Mouse (Mus musculus): ENCODE results near the gene Scly.

Scly gene

DNA sequence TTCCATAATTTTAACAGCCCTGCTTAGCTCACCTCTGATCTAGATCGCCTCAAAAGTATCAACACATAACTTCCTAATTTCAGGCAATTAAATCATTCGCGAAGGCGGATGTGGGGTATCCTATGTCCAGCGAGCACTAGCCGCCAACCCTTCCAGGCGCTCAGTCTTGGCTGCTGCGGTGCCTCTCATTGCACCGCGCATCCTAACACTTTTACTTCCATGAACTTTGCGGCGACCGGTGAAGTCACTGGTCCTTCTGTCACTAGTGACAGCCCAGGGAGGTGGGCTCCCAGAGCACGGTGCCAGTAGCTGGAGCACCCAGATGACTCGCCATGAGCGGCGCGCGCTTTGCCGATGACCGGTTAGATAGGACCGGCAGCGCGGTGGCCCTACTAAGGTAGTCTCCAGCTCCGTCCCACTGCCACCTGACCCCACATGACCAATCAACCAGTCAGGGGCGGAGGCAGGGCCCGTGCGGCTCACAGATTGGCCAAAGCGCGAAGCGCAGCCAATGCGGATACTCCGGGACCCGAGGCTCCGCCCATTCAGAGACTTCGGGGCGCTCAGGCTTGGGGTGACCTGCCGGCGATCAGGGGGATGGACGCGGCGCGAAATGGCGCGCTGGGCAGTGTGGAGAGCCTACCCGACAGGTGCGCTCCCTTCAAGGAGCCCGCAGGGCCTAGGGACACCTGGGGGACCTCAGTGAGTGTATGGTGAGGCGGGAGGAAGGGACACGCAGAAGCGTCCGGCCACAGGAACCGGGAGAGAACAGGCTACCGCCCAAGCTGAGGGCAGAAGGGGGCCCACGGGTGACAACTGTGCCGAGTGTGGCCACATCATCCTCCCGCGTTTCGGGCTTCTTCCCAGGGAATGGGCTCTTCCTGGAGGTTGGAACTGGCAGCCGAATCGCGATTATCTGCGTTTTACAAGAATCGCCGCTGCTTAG lies at the start of gene Scly:
TSS of gene Scly (plus strand) at position 540 of the 946 bp plus-strand sequence.
- DNase-seq (ENCODE audit: low spot score) = peak; percentile 92

GRCm38 (mm10) chr1:91248970-91249369 lies 49.2 kb upstream of the Scly start:
- no peak for DNase-seq (ENCODE audit: low spot score)

DNA sequence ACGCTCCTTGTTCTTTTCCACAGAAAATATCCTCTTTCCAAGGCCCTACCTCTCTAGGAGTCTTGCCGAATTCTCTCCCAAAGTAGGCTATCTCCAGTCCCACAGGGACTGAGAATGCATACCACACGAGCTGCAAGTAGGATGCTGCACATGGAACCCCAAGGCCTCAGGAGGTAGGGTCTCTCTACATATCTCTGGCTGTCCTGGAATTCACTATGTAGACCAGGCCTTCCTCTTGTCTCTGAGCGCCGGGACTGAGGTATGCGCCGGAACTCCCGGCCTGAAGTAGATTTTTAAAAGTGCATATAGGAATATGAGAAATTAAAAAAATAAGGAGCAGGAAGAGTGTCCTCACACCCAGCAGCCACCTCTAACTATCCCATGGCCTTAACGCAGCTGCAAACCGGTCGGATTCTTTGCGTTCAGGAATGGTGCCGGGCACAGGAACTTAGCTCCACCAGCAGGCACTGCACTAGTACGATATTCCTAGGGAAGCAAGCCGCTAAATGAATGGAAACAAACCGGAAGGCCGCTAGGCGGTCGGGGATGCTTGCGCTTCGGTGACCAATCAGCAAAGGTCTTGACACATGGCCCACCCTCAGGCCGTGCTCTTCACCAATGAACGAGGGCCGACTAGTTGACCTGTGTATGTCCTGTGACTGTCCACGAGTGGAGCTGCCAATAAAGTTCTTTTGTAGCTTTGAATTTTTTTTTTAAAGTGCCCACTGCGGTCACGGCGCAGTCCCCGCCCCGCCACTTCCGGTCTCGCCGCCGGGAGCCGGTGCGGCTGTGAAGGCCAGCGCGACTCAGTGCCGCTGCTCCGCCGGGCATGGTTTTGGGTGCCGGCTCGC lies 48.3 kb upstream of the Scly start, which contains the start of gene Ube2f:
TSS of gene Ube2f (plus strand) at position 741 of the 851 bp plus-strand sequence.
- peak; percentile 98 for DNase-seq (ENCODE audit: low spot score)

DNA sequence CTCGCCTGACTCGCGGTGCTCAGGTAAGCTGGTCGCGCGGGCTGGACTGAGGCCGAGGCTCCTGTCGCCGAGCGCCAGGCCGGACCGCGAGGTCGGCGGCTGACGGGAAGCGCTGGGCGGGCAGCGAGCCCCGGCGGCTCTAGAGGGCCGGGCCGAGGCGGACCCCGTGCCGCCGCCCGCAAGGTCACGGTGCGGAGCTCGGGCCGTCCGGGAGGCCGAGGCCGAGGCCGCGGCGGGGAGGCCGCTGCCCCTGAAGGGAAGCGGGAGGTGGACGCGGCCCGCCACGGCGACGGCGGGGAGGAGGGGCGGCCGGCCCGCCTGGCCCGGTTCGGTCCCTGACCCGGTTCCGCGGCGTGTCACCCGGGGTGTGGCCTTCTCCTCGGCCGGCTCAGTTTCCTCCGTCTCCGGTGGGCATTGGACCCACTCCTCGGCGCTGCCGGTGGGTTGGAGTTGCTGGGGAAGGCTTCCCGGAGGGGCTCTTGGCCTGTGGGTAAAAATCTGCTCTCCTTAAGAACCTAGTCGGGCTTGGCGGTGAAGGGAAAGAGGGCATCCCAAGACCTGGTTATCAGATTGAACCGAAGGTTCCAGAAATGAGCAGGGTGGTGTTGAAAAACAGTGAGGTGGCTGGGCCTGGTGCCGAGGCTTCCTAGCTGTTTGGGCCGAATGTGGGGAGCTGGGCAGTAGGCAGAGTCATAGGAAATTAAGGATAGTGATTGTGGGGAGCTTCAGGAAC lies 47.6 kb upstream of the Scly start:
- no peak for DNase-seq (ENCODE audit: low spot score)

DNA sequence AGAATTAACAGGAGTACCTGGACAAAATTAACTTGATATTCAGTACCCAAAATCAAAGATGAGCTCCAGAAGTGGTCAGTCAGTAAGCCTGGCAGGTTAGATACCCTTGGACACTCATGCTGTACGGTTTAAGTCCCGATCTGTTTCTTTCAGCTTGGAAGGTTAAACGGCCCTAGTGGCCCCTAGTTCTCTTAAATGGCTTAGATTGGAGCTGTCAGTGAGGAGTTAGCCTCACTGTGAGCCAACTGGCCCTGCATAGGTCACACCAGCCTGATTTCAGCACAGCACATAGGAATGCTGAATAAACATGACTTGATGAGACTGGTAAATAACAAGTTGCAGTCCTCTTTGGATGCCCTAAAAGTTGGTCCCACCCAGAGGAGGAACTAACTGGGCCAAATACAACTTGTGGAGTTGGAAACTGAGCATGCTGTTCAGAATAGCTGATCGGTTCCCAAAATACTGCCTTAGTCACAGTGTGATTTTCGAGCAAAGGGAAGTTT lies 46.9 kb upstream of the Scly start:
- DNase-seq (ENCODE audit: low spot score) = no peak

GRCm38 (mm10) chr1:91251927-91252326 lies 46.2 kb upstream of the Scly start:
- DNase-seq (ENCODE audit: low spot score) = no peak

GRCm38 (mm10) chr1:91257918-91258317 lies 40.2 kb upstream of the Scly start:
- no peak for DNase-seq (ENCODE audit: low spot score)

DNA sequence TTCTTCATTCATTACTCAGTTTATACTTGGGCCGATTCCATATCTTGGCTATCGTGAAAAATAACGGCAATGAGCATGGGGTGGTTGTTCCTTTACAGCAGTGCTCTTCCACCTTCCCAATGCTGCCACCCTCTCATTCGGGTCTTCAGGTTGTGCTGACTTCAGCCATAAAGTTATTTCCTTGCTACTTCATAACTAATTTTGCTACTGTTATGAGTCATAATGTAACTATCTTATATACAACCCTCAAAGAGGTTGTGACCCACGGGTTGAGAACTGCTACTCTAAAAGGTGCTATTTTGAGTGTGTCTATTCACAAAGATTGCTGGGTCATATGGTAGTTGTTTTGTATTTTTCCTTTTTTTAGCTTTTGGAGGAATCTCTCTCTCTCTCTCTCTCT lies 38.3 kb upstream of the Scly start:
- DNase-seq (ENCODE audit: low spot score) = no peak

DNA sequence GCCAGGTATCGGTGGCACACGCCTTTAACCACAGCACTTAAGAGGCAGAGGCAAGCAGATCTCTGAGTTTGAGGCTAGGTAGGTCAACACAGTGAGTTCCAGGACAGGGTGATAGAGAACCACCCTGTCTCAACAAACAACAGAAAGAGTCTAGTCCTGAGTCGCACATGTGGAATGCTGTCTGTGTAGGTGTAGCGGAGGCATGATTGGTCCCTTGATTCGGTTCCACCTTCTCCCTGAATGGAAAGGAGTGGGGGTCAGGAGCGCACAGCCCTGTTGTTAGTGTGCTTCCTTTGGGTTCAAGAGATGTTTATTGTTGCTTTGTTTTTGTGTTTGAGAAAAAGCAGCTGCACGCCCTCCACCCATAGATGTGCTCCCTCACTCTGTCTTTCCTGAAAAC lies 35.6 kb upstream of the Scly start:
- no peak for DNase-seq (ENCODE audit: low spot score)

DNA sequence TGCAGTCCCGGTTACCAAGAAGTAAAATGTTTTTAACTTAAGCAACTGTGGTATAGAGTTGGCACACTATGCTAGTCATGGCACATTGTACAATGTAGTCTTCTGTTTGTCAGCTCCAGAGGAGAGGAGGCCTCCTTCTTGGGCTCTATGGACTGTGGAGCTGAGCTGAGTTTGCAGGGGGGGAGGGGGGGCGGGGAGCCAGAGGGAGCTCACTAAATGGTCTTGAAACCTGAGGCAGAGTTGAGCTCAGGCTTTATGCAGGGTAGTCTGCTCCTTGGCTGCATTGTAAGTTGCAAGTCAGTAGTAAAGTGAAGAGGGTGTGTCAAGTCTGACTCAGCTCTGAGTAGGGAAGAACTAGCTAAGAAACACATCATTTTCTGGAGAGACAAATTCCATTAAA lies 25.9 kb upstream of the Scly start:
- no peak for DNase-seq (ENCODE audit: low spot score)

- DNase-seq (ENCODE audit: low spot score) = no peak
Observed at GRCm38 (mm10) chr1:91276581-91276980, 21.6 kb upstream of the Scly start.

DNA sequence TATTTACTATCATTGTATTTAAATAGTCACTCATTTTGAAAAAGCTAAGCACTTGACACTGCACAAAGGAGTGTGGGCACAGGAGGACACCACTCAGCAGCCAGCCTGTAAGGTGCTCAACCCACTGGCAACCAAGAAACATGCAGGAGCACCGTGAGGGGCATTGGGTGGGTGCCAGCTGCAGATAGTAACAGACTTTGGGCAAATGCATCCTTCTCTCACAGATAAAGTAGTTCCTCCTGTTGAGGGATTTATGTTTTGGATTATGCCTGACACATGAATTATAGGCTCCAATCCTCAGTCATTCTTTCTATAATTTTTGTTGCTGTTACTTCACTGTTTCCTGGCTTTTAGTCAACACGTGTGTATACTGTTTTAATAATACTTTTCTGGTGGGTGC lies 20.7 kb upstream of the Scly start:
- no peak for DNase-seq (ENCODE audit: low spot score)

DNA sequence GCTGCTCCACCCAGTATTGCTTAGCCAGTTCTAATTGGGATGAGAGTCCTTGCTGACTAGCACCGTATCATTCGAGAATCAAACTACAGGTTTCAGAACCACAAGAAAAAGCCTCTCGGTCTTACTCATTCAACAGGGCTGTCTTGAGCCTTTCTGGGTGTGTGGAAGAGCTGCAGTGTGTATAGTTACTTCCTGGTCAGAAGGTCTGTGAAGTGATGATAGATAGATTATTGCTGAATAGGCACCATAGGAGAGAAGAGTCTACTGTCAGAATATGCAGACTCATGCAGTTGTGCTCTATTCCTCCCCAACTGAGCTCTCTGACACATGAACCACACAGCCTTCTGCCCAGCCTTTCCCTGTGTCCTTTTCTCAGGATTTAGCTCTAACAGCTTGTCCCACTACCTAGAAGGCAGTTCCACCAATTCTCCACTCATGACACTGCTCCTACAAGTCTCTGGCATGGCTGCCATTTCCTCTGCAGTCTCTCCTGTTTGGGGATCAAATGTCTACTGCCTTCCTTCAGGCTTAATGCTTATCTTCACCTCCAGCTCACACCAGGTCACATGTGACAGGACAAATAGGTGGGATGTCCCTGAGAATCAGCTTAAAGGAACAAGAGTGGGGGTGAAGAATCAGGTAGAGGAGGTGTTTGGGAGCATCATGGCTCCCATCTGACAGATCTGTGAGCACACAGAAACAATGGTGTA lies 19.6 kb upstream of the Scly start:
- no peak for DNase-seq (ENCODE audit: low spot score)

GRCm38 (mm10) chr1:91279126-91279525 lies 19.0 kb upstream of the Scly start:
- no peak for DNase-seq (ENCODE audit: low spot score)

DNA sequence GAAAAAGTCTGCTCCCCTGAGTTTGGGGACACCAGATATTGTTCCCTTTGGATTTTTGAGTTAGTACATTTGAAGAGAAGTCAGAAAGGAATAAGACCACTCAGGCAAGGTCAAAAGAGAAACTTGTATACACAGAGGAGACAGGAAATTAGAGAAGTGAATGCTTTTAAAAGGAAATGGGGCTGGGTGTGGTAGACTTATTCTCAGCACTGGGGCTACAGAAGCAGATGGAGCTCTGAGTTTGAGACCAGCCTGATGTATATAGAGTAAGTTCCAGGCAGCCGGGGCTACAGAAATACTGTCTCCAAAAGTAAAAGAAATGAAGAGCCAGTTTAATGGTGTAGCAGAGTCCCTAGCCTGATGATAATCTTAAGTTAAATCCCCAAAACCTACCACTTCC lies 15.6 kb upstream of the Scly start:
- no peak for DNase-seq (ENCODE audit: low spot score)

- no peak for DNase-seq (ENCODE audit: low spot score)
Observed at GRCm38 (mm10) chr1:91289375-91289774, 8.8 kb upstream of the Scly start.

- DNase-seq (ENCODE audit: low spot score) = no peak
Observed at GRCm38 (mm10) chr1:91292101-91292825, 5.9 kb upstream of the Scly start.

DNA sequence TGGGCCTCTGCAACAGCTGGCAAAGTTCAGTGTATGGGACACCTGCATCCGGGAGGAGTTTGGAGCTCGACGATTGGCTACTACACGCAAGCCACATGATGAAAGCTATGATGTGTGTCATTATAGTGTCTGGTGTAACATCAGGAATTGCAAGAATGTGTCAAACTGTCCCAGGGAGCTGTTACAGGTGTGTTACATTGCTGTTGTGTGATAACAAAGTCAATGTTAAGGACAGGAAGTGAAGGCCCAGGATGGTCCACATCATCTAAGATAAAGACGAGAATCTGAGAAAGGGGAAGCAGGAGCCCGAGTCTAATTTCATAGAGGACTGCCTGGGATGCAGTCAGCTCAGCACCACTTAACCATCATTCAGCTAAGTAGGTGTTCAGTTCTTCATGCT lies 2.6 kb upstream of the Scly start:
- DNase-seq (ENCODE audit: low spot score) = no peak

DNA sequence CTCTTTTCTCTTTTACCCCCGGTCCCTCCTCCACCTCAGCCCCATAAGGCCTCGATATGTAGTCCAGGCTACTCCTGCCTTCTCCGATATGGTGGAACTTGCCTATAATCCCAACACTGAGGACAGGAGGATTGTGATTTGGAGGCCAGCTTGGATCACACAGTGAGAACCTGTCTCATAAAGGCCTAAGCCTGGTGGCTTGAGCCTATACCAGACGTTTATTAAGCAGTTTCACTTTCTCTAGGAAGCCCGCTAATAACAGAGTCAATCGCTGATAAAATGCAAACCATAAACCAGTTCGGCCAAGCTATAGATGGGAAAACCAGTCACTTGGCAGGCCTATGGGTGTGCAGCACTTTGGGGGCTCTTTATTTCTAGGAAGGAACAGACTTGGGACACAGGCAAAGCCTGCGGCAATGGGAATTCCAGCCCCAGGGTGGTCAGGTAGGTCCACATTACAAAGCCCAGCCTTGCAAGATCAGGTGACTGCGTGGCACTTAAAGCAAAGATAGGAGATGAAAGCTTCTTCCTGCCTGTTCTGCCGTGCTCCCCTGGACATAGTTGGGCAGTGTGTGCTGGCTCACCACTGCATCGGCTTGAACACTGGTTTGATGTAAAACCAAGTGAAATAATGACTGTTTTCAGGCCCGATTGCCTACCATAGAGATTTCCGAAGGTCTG lies 1.0 kb downstream of the Scly start:
- DNase-seq (ENCODE audit: low spot score) = no peak
